Mouse (Mus musculus) hindbrain, embryonic 16.5 days (tissue): ENCODE measurements around the gene Cks1b. TPM values are rescaled to one million over a fixed set of nuclear protein-coding genes. Genes with fewer than 3 reads are reported as not detected.
A peak's percentile ranks its signal among the peaks of the same experiment; 100 is the strongest.

Experiments
- ATAC-seq: fragments of 200-750 bp; cut with Nextera tagmentation; 2 replicates; pipeline ENCODE4 v1.8.0; 2017; ENCODE audit warnings: moderate TSS enrichment, moderate library complexity
- H3K27ac ChIP-seq: fragments of 300-500 bp; sonication (generic); 2 replicates; pipeline ENCODE4 v1.5.1; 2014; ENCODE audit warnings: low read depth, mild to moderate bottlenecking, control low read depth, low read length, moderate library complexity
- H3K27me3 ChIP-seq: fragments of 300-500 bp; sonication (generic); replicated peaks from 2 replicates; pipeline ENCODE4 v1.6.1; 2014; ENCODE audit warnings: low read length; ENCODE audit not compliant: control insufficient read depth, insufficient read depth
- H3K36me3 ChIP-seq: fragments of 300-500 bp; sonication (generic); 2 replicates; pipeline ENCODE4 v1.6.1; 2014; ENCODE audit warnings: mild to moderate bottlenecking, low read length, moderate library complexity, mixed read lengths; ENCODE audit not compliant: control insufficient read depth, insufficient read depth
- H3K4me1 ChIP-seq: fragments of 300-500 bp; sonication (generic); 2 replicates; pipeline ENCODE4 v1.6.1; 2014; ENCODE audit warnings: low read depth, low read length; ENCODE audit not compliant: control insufficient read depth, insufficient read depth
- H3K4me2 ChIP-seq: fragments of 300-500 bp; sonication (generic); 2 replicates; pipeline ENCODE4 v1.6.1; 2014; ENCODE audit warnings: mild to moderate bottlenecking, low read length, control low read depth, moderate library complexity
- H3K4me3 ChIP-seq: fragments of 300-500 bp; sonication (generic); 2 replicates; pipeline ENCODE4 v1.5.1; 2014; ENCODE audit warnings: mild to moderate bottlenecking, low read length, control low read depth, moderate library complexity
- H3K9ac ChIP-seq: fragments of 300-500 bp; sonication (generic); 2 replicates; pipeline ENCODE4 v1.6.1; 2014; ENCODE audit warnings: low read depth, mild to moderate bottlenecking, control low read depth, low read length, moderate library complexity
- H3K9me3 ChIP-seq: fragments of 300-500 bp; sonication (generic); 2 replicates; pipeline ENCODE4 v1.6.1; 2014; ENCODE audit warnings: mild to moderate bottlenecking, low read length, moderate library complexity; ENCODE audit not compliant: control insufficient read depth
- WGBS: fragments of 180-500 bp; shearing (Covaris S2); extraction: QIAGEN DNeasy Blood & Tissue Kit; methylation state at CpG from one replicate; pipeline ENCODE4 v1.1.7; 2014; 5-methylcytosine and 5-hydroxymethylcytosine counted together
- polyA plus RNA-seq: library from polyadenylated mRNA; unstranded; fragments of >200 nt; fragmentation: Nextera tagmentation; extraction: Ambion mirVana; gene quantifications from 2 replicates; pipeline ENCODE4 v1.2.1, GENCODE M21; 2015

Cks1b gene
- polyA plus RNA-seq, 1 experiment from 2014 or later = 87.9 TPM

- WGBS = 96% methylated on average over 3 of the region's 3 CpGs
- Histone ChIP-seq H3K4me3 (no peak overlapping the region), H3K4me1 (peaks cover 7% of the 10 kb centered on the region), H3K27ac (no peak overlapping the region), H3K9ac (no peak overlapping the region), H3K9me3 (no peaks in the 10 kb centered on the region), H3K4me2 (no peak overlapping the region), H3K27me3 (no peaks in the 10 kb centered on the region), H3K36me3 (peaks cover 8% of the 10 kb centered on the region)
- no peak for ATAC-seq
Observed at GRCm38 (mm10) chr3:89409701-89410100, 8.5 kb downstream of the Cks1b start.

GRCm38 (mm10) chr3:89408448-89408847, 9.7 kb downstream of the Cks1b start:
- H3K27me3 ChIP-seq = no peaks in the 10 kb centered on the region
- ATAC-seq = no peak

GRCm38 (mm10) chr3:89406887-89407286, 11.3 kb downstream of the Cks1b start:
- no peak overlapping the region for H3K9ac ChIP-seq
- H3K4me2 ChIP-seq = no peak overlapping the region
- H3K27me3 ChIP-seq = no peaks in the 10 kb centered on the region
- H3K4me1 ChIP-seq = peaks cover 7% of the 10 kb centered on the region
- no peak overlapping the region for H3K27ac ChIP-seq
- WGBS = 91% methylated on average over 6 of the region's 6 CpGs
- peaks cover 14% of the 10 kb centered on the region for H3K36me3 ChIP-seq
- ATAC-seq = no peak
- H3K9me3 ChIP-seq = no peaks in the 10 kb centered on the region
- H3K4me3 ChIP-seq = no peak overlapping the region

More at GRCm38 (mm10) chr3:89408448-89408847, 9.7 kb downstream of the Cks1b start:
- peaks cover 7% of the 10 kb centered on the region for H3K4me1 ChIP-seq
- H3K9me3 ChIP-seq = no peaks in the 10 kb centered on the region
- H3K9ac ChIP-seq = no peak overlapping the region
- H3K36me3 ChIP-seq = peaks cover 6% of the 10 kb centered on the region
- H3K4me2 ChIP-seq = no peak overlapping the region
- H3K4me3 ChIP-seq = no peak overlapping the region
- WGBS = 62% methylated on average over 16 of the region's 16 CpGs
- H3K27ac ChIP-seq = no peak overlapping the region

GRCm38 (mm10) chr3:89402693-89403092, 15.5 kb downstream of the Cks1b start, which contains the start of gene Lenep:
Gene Lenep (minus strand): TSS chr3:89402793.
- Histone ChIP-seq H3K27ac (no peak within 1 kb of the TSS), H3K9ac (no peak within 1 kb of the TSS), H3K36me3 (peaks cover 15% of the 10 kb centered on the region), H3K27me3 (no peaks in the 10 kb centered on the region), H3K4me3 (no peak within 1 kb of the TSS), H3K9me3 (no peaks in the 10 kb centered on the region), H3K4me2 (no peak within 1 kb of the TSS), H3K4me1 (no peaks in the 10 kb centered on the region)
- WGBS = 68% methylated on average over 5 of the region's 5 CpGs
- no peak for ATAC-seq

- H3K27me3 ChIP-seq = peaks cover 4% of the 10 kb centered on the region; the same call in 1 of the 2 replicates
- ATAC-seq = no peak
- no peak overlapping the region for H3K27ac ChIP-seq
- H3K4me3 ChIP-seq = no peak overlapping the region
- H3K36me3 ChIP-seq = peaks cover 15% of the 10 kb centered on the region
- H3K9me3 ChIP-seq = no peaks in the 10 kb centered on the region
- H3K9ac ChIP-seq = no peak overlapping the region
- 90% methylated on average over 7 of the region's 7 CpGs for WGBS
- H3K4me2 ChIP-seq = no peak overlapping the region
- peaks cover 5% of the 10 kb centered on the region for H3K4me1 ChIP-seq
Observed at GRCm38 (mm10) chr3:89401329-89401728, 16.9 kb downstream of the Cks1b start.

GRCm38 (mm10) chr3:89396654-89397005, 21.6 kb downstream of the Cks1b start:
- Histone ChIP-seq H3K4me1 (peaks cover 42% of the 10 kb centered on the region), H3K9ac (no peak overlapping the region; the same call in 1 of the 2 replicates), H3K9me3 (no peaks in the 10 kb centered on the region), H3K27ac (no peak overlapping the region), H3K4me3 (peak overlapping the region; percentile 45), H3K27me3 (peaks cover 16% of the 10 kb centered on the region), H3K4me2 (peak overlapping the region; percentile 74), H3K36me3 (0 out of 2 replicates have a peak, but pooled peaks cover 3% of the 10 kb centered on the region)
- 0% methylated on average over 4 of the region's 4 CpGs for WGBS
- no peak for ATAC-seq

GRCm38 (mm10) chr3:89395806-89396653, 22.2 kb downstream of the Cks1b start:
- H3K27ac ChIP-seq = no peak overlapping the region
- peak overlapping the region; percentile 58 for H3K9ac ChIP-seq
- peak overlapping the region; percentile 74 for H3K4me2 ChIP-seq
- peaks cover 48% of the 10 kb centered on the region for H3K4me1 ChIP-seq
- H3K27me3 ChIP-seq = peaks cover 16% of the 10 kb centered on the region
- no peaks in the 10 kb centered on the region for H3K36me3 ChIP-seq
- no peaks in the 10 kb centered on the region for H3K9me3 ChIP-seq
- no peak for ATAC-seq
- H3K4me3 ChIP-seq = peak overlapping the region; percentile 45
- WGBS = under 1% methylated on average over 31 of the region's 44 CpGs

GRCm38 (mm10) chr3:89395419-89395805, 22.8 kb downstream of the Cks1b start:
- peak overlapping the region; percentile 45 for H3K4me3 ChIP-seq
- H3K27ac ChIP-seq = peak overlapping the region; percentile 34; the same call in 1 of the 2 replicates
- no peaks in the 10 kb centered on the region for H3K36me3 ChIP-seq
- H3K27me3 ChIP-seq = peaks cover 16% of the 10 kb centered on the region
- H3K9me3 ChIP-seq = no peaks in the 10 kb centered on the region
- WGBS = 1% methylated on average over 10 of the region's 10 CpGs
- peak overlapping the region; percentile 74 for H3K4me2 ChIP-seq
- no peak for ATAC-seq
- H3K4me1 ChIP-seq = peaks cover 52% of the 10 kb centered on the region
- peak overlapping the region; percentile 17; the same call in 1 of the 2 replicates for H3K9ac ChIP-seq

- ATAC-seq = peak; percentile 7; the same call in 1 of the 2 replicates
- no peaks in the 10 kb centered on the region for H3K9me3 ChIP-seq
- 0% methylated on average over 10 of the region's 12 CpGs for WGBS
- H3K4me2 ChIP-seq = peak overlapping the region; percentile 74
- peaks cover 16% of the 10 kb centered on the region for H3K27me3 ChIP-seq
- peak overlapping the region; percentile 45 for H3K4me3 ChIP-seq
- H3K4me1 ChIP-seq = peaks cover 52% of the 10 kb centered on the region
- peak overlapping the region; percentile 33 for H3K9ac ChIP-seq
- peak overlapping the region; percentile 34; the same call in 1 of the 2 replicates for H3K27ac ChIP-seq
- H3K36me3 ChIP-seq = no peaks in the 10 kb centered on the region
Observed at GRCm38 (mm10) chr3:89394894-89395256, 23.3 kb downstream of the Cks1b start.
